Mouse (Mus musculus): ENCODE results near the gene Il4.

Gene Il4

GRCm38 (mm10) chr11:53624124-53624523 lies 5.7 kb upstream of the Il4 start:
- DNase-seq (ENCODE audit: low spot score in 2 of 2) = no peak

- DNase-seq (ENCODE audit: low spot score in 2 of 2) = no peak
Observed at GRCm38 (mm10) chr11:53623573-53623972, 5.1 kb upstream of the Il4 start.

GRCm38 (mm10) chr11:53622440-53622806 lies 4.0 kb upstream of the Il4 start:
- no peak for DNase-seq (ENCODE audit: low spot score in 2 of 2)

- DNase-seq (ENCODE audit: low spot score in 2 of 2) = no peak
Observed at GRCm38 (mm10) chr11:53621582-53622439, 3.3 kb upstream of the Il4 start.

GRCm38 (mm10) chr11:53620094-53620493 lies 1.6 kb upstream of the Il4 start:
- no peak for DNase-seq (ENCODE audit: low spot score in 2 of 2)

- DNase-seq (ENCODE audit: low spot score in 2 of 2) = no peak
Observed at GRCm38 (mm10) chr11:53619428-53619827, 959 bp upstream of the Il4 start.

GRCm38 (mm10) chr11:53617562-53618109 lies 833 bp downstream of the Il4 start:
- DNase-seq (ENCODE audit: low spot score in 2 of 2) = no peak

GRCm38 (mm10) chr11:53616748-53617558 lies 1.5 kb downstream of the Il4 start:
- no peak for DNase-seq (ENCODE audit: low spot score in 2 of 2)

- DNase-seq (ENCODE audit: low spot score in 2 of 2) = no peak
Observed at GRCm38 (mm10) chr11:53615575-53615974, 2.9 kb downstream of the Il4 start.

- no peak for DNase-seq (ENCODE audit: low spot score in 2 of 2)
Observed at GRCm38 (mm10) chr11:53615172-53615571, 3.3 kb downstream of the Il4 start.

GRCm38 (mm10) chr11:53609672-53610071 lies 8.8 kb downstream of the Il4 start:
- DNase-seq (ENCODE audit: low spot score in 2 of 2) = no peak

GRCm38 (mm10) chr11:53609231-53609630 lies 9.2 kb downstream of the Il4 start:
- no peak for DNase-seq (ENCODE audit: low spot score in 2 of 2)

GRCm38 (mm10) chr11:53605609-53606008 lies 12.9 kb downstream of the Il4 start:
- DNase-seq (ENCODE audit: low spot score in 2 of 2) = no peak

GRCm38 (mm10) chr11:53604983-53605382 lies 13.5 kb downstream of the Il4 start:
- no peak for DNase-seq (ENCODE audit: low spot score in 2 of 2)

- DNase-seq (ENCODE audit: low spot score in 2 of 2) = no peak
Observed at GRCm38 (mm10) chr11:53591116-53591515, 27.4 kb downstream of the Il4 start.

- peak in 1 of 2 experiments; percentile 7 for DNase-seq (ENCODE audit: low spot score in 2 of 2)
Observed at GRCm38 (mm10) chr11:53590368-53590768, 28.1 kb downstream of the Il4 start.

- no peak for DNase-seq (ENCODE audit: low spot score in 2 of 2)
Observed at GRCm38 (mm10) chr11:53588279-53588678, 30.2 kb downstream of the Il4 start.

GRCm38 (mm10) chr11:53585510-53585909 lies 33.0 kb downstream of the Il4 start:
- DNase-seq (ENCODE audit: low spot score in 2 of 2) = no peak

GRCm38 (mm10) chr11:53584849-53585248 lies 33.6 kb downstream of the Il4 start:
- no peak for DNase-seq (ENCODE audit: low spot score in 2 of 2)

GRCm38 (mm10) chr11:53583151-53583550 lies 35.3 kb downstream of the Il4 start:
- no peak for DNase-seq (ENCODE audit: low spot score in 2 of 2)

- no peak for DNase-seq (ENCODE audit: low spot score in 2 of 2)
Observed at GRCm38 (mm10) chr11:53580562-53580961, 37.9 kb downstream of the Il4 start.

GRCm38 (mm10) chr11:53567224-53568014 lies 51.0 kb downstream of the Il4 start, which contains the start of gene Kif3a:
Gene Kif3a (plus strand): TSS chr11:53567379.
- DNase-seq (ENCODE audit: low spot score in 2 of 2) = peak; percentile 92 to 95
